Mouse (Mus musculus) testis, postnatal 14 days (tissue): ENCODE measurements around the gene Phlpp1.
"Not testable (repeated sequence)": the region's sequence is repeated elsewhere in the genome, so short reads cannot be mapped to it uniquely, and the experiment has no call there.

Experiments used
- DNase-seq: peaks from one replicate; pipeline ENCODE4 v3.0.0; 2021; ENCODE audit warnings: low spot score

The Phlpp1 gene

GRCm38 (mm10) chr1:106254047-106254446, 82.5 kb downstream of the Phlpp1 start:
- DNase-seq, result no peak

GRCm38 (mm10) chr1:106257176-106257575, 85.6 kb downstream of the Phlpp1 start:
- no peak for DNase-seq

- no peak for DNase-seq
These were observed 96.7 kb downstream of the Phlpp1 start for GRCm38 (mm10) chr1:106268028-106268799.

GRCm38 (mm10) chr1:106269337-106269736, 97.8 kb downstream of the Phlpp1 start:
- DNase-seq, result no peak

- no peak for DNase-seq
These were observed 101.4 kb downstream of the Phlpp1 start for GRCm38 (mm10) chr1:106272916-106273315.

- DNase-seq, result no peak
These were observed 102.2 kb downstream of the Phlpp1 start for GRCm38 (mm10) chr1:106273801-106274200.

GRCm38 (mm10) chr1:106274561-106275001, 103.0 kb downstream of the Phlpp1 start:
- DNase-seq, result no peak

GRCm38 (mm10) chr1:106275142-106275541, 103.6 kb downstream of the Phlpp1 start:
- no peak for DNase-seq

- no peak for DNase-seq
These were observed 104.2 kb downstream of the Phlpp1 start for GRCm38 (mm10) chr1:106275731-106276130.

- no peak for DNase-seq
These were observed 105.3 kb downstream of the Phlpp1 start for GRCm38 (mm10) chr1:106276824-106277223.

- DNase-seq, result no peak
These were observed 105.7 kb downstream of the Phlpp1 start for GRCm38 (mm10) chr1:106277286-106277685.

- no peak for DNase-seq
These were observed 107.1 kb downstream of the Phlpp1 start for GRCm38 (mm10) chr1:106278552-106279060.

GRCm38 (mm10) chr1:106279404-106280123, 108.0 kb downstream of the Phlpp1 start:
- no peak for DNase-seq

GRCm38 (mm10) chr1:106280171-106280913, 108.8 kb downstream of the Phlpp1 start:
- no peak for DNase-seq

- DNase-seq, result no peak
These were observed 115.3 kb downstream of the Phlpp1 start for GRCm38 (mm10) chr1:106286815-106287214.

- no peak for DNase-seq
These were observed 117.5 kb downstream of the Phlpp1 start for GRCm38 (mm10) chr1:106289065-106289464.

GRCm38 (mm10) chr1:106289580-106289979, 118.0 kb downstream of the Phlpp1 start:
- DNase-seq, result no peak

- DNase-seq, result no peak
These were observed 138.0 kb downstream of the Phlpp1 start for GRCm38 (mm10) chr1:106309394-106310039.

GRCm38 (mm10) chr1:106310285-106310684, 138.7 kb downstream of the Phlpp1 start:
- no peak for DNase-seq

- not testable (repeated sequence) for DNase-seq
These were observed 140.3 kb downstream of the Phlpp1 start for GRCm38 (mm10) chr1:106311830-106312229.

- DNase-seq, result no peak
These were observed 142.9 kb downstream of the Phlpp1 start for GRCm38 (mm10) chr1:106314476-106314875.
